ENCODE assay signal across 24 mouse cellular contexts in genomic region chr11:121522156-121522762, GRCm38 (mm10). TPM values are rescaled to one million over a fixed set of nuclear protein-coding genes. Genes with fewer than 3 reads are reported as not detected.
DNase-seq lines count a peak whose midpoint lies in the region; ATAC-seq and TF ChIP-seq lines count a peak whose summit lies in the region.
"Had no signal": no experiment of that assay in that cellular context is flagged by ENCODE, and none has a peak within 500 bp of the region (broad histone marks: within the 10 kb centered on the region; RNA-seq: fewer than 3 reads in every experiment).

No protein-coding gene starts in this region.

- H3K36me3 ChIP-seq in midbrain, embryonic 11.5 days (ENCODE audit: control insufficient read depth, insufficient read depth, low read length), result no peaks in the 10 kb centered on the region
- H3K36me3 ChIP-seq in midbrain, embryonic 15.5 days (replicated peaks), result no peaks in the 10 kb centered on the region
- H3K36me3 ChIP-seq: heart, embryonic 15.5 days; limb, embryonic 15.5 days; lung, embryonic 15.5 days; midbrain, embryonic 13.5 days had no signal

- H3K27ac ChIP-seq in gastrocnemius, adult 2 months, result peak overlapping the region; percentile 24; the same call in 1 of the 2 replicates
- H3K27ac ChIP-seq in midbrain, embryonic 11.5 days (ENCODE audit: low read depth, low read length), result no peak overlapping the region
- no peak overlapping the region for H3K27ac ChIP-seq in midbrain, embryonic 15.5 days
- H3K27ac ChIP-seq: heart, embryonic 15.5 days; hindbrain, embryonic 14.5 days; kidney, postnatal 0 days; limb, embryonic 15.5 days; lung, embryonic 15.5 days; midbrain, embryonic 13.5 days had no signal

- intact Hi-C loops in gastrocnemius, adult 2 months (cut with DNase I), result no loop called here

- 89% methylated on average over 4 of the region's 4 CpGs for WGBS in midbrain, embryonic 11.5 days
- WGBS in midbrain, embryonic 15.5 days, result 87% methylated on average over 4 of the region's 4 CpGs

- DNase-seq in gastrocnemius, adult 2 months, result no peak
- DNase-seq in gastrocnemius, adult 18-20 months (ENCODE audit: low spot score), result no peak
- DNase-seq in midbrain, embryonic 11.5 days (ENCODE audit: low spot score, missing footprints), result peak; percentile 33
- no peak for DNase-seq in heart, adult 18-20 months
- no peak for DNase-seq in adrenal gland, postnatal 4 days (ENCODE audit: low spot score in 2 of 2)
- DNase-seq: adrenal gland, postnatal 10 days; cerebellum, adult 2 months; cerebellum, postnatal 25 days; forebrain, postnatal 0 days; gastrocnemius, postnatal 36 days; heart, postnatal 4 days; kidney, adult 18-20 months; left cerebral cortex, postnatal 4 days; lung, postnatal 4 days had no signal

- no peak overlapping the region for H3K4me2 ChIP-seq in midbrain, embryonic 11.5 days
- H3K4me2 ChIP-seq in midbrain, embryonic 15.5 days, result no peak overlapping the region
- H3K4me2 ChIP-seq: heart, embryonic 15.5 days; hindbrain, embryonic 14.5 days; limb, embryonic 15.5 days; lung, embryonic 15.5 days; midbrain, embryonic 13.5 days had no signal

- TF ChIP-seq CTCF in gastrocnemius, adult 2 months (IDR thresholded peaks at IDR 0.05), result no peak

- H3K27me3 ChIP-seq in midbrain, embryonic 11.5 days (ENCODE audit: control insufficient read depth, insufficient read depth, low read length), result no peaks in the 10 kb centered on the region
- no peaks in the 10 kb centered on the region for H3K27me3 ChIP-seq in midbrain, embryonic 15.5 days (replicated peaks)
- H3K27me3 ChIP-seq: heart, embryonic 15.5 days; limb, embryonic 15.5 days; lung, embryonic 15.5 days; midbrain, embryonic 13.5 days had no signal

- no peaks in the 10 kb centered on the region for H3K9me3 ChIP-seq in midbrain, embryonic 11.5 days (ENCODE audit: control insufficient read depth, low read length)
- H3K9me3 ChIP-seq in midbrain, embryonic 15.5 days, result no peaks in the 10 kb centered on the region
- H3K9me3 ChIP-seq: heart, embryonic 15.5 days; limb, embryonic 15.5 days; lung, embryonic 15.5 days; midbrain, embryonic 13.5 days had no signal

- no peak for ATAC-seq in midbrain, embryonic 11.5 days (ENCODE audit: low FRiP score)
- ATAC-seq in midbrain, embryonic 15.5 days (replicated peaks), result no peak
- peak; percentile 4; the same call in 1 of the 2 replicates for ATAC-seq in erythroblast, adult 5-6 weeks (replicated peaks; ENCODE audit: low FRiP score, poor library complexity, severe bottlenecking)
- ATAC-seq: forebrain, postnatal 0 days; inflammation-experienced regulatory T-cells, adult 6 months; midbrain, embryonic 13.5 days had no signal

- no peak overlapping the region for H3K4me3 ChIP-seq in gastrocnemius, adult 2 months
- no peak overlapping the region for H3K4me3 ChIP-seq in midbrain, embryonic 11.5 days (ENCODE audit: low read depth, low read length)
- H3K4me3 ChIP-seq in midbrain, embryonic 15.5 days, result no peak overlapping the region
- H3K4me3 ChIP-seq: heart, embryonic 15.5 days; limb, embryonic 15.5 days; lung, embryonic 15.5 days; midbrain, embryonic 13.5 days had no signal

- no peak overlapping the region for H3K9ac ChIP-seq in midbrain, embryonic 11.5 days (ENCODE audit: low read length)
- H3K9ac ChIP-seq in midbrain, embryonic 15.5 days, result no peak overlapping the region
- H3K9ac ChIP-seq: forebrain, postnatal 0 days; heart, embryonic 15.5 days; hindbrain, embryonic 14.5 days; limb, embryonic 15.5 days; lung, embryonic 15.5 days; midbrain, embryonic 13.5 days had no signal

- no peaks in the 10 kb centered on the region for H3K4me1 ChIP-seq in midbrain, embryonic 11.5 days (ENCODE audit: control insufficient read depth, insufficient read depth, low read length)
- peaks cover 5% of the 10 kb centered on the region; the same call in 1 of the 2 replicates for H3K4me1 ChIP-seq in midbrain, embryonic 15.5 days
- H3K4me1 ChIP-seq: lung, embryonic 15.5 days had no signal

RNA-seq across cellular contexts. Expression of gene Zfp750, which starts 3.1 kb away (rescaled TPM):
- total RNA-seq in gastrocnemius, adult 2 months (2021), result under 1 TPM; 0.48 to 0.50 TPM
- under 1 TPM; 0.28 to 0.37 TPM for total RNA-seq in gastrocnemius, adult 18-20 months (2021)
- polyA plus RNA-seq in midbrain, embryonic 11.5 days (2014; fragmentation: Nextera tagmentation; extraction: Ambion mirVana), result 0.17 and 0.20 TPM in 2 replicates
- polyA plus RNA-seq in midbrain, embryonic 15.5 days (2015; fragmentation: Nextera tagmentation; extraction: Ambion mirVana), result 0.51 and 0.84 TPM in 2 replicates
- total RNA-seq in erythroblast, adult 5-6 weeks (2015; ENCODE audit: low replicate concordance), result not detected in 2 replicates
- 0.17 and 1.3 TPM in 2 replicates for total RNA-seq in erythroblast, adult 5-6 weeks (2017; ENCODE audit: low replicate concordance)
- under 1 TPM in 1 of 2 experiments, not detected in 1; 0.13 TPM for total RNA-seq in heart, adult 18-20 months (2021)
- 1 to 10 TPM in 1 of 2 experiments, under 1 TPM in 1; 0.70 to 1.0 TPM for total RNA-seq in adrenal gland, postnatal 4 days (2021)
- total RNA-seq: left cerebral cortex, postnatal 4 days had no signal
- polyA plus RNA-seq: small intestine, adult 2 months had no signal
